Mouse (Mus musculus) kidney, postnatal 10 days (tissue): ENCODE results near the gene Slc38a2.
A peak's percentile ranks its signal among the peaks of the same experiment; 100 is the strongest.

Experiments
- DNase-seq: peaks from one replicate; pipeline ENCODE4 v3.0.0; 2021; ENCODE audit warnings: mixed read lengths

Slc38a2 gene

GRCm38 (mm10) chr15:96718466-96718865, 18.9 kb upstream of the Slc38a2 start:
- peak; percentile 51 for DNase-seq

- DNase-seq, result no peak
Observed at GRCm38 (mm10) chr15:96717181-96717580, 17.7 kb upstream of the Slc38a2 start.

GRCm38 (mm10) chr15:96716371-96716770, 16.8 kb upstream of the Slc38a2 start:
- no peak for DNase-seq

- DNase-seq, result no peak
Observed at GRCm38 (mm10) chr15:96715692-96716080, 16.2 kb upstream of the Slc38a2 start.

GRCm38 (mm10) chr15:96715079-96715691, 15.7 kb upstream of the Slc38a2 start:
- no peak for DNase-seq

- DNase-seq, result no peak
Observed at GRCm38 (mm10) chr15:96714676-96715016, 15.1 kb upstream of the Slc38a2 start.

- no peak for DNase-seq
Observed at GRCm38 (mm10) chr15:96713758-96714675, 14.5 kb upstream of the Slc38a2 start.

- no peak for DNase-seq
Observed at GRCm38 (mm10) chr15:96712338-96712737, 12.8 kb upstream of the Slc38a2 start.

GRCm38 (mm10) chr15:96711664-96712063, 12.1 kb upstream of the Slc38a2 start:
- DNase-seq, result no peak

GRCm38 (mm10) chr15:96710352-96711114, 11.0 kb upstream of the Slc38a2 start:
- peak; percentile 42 for DNase-seq

GRCm38 (mm10) chr15:96709491-96710351, 10.2 kb upstream of the Slc38a2 start:
- peak; percentile 99 for DNase-seq

GRCm38 (mm10) chr15:96708976-96709490, 9.5 kb upstream of the Slc38a2 start:
- peak; percentile 9 for DNase-seq

- no peak for DNase-seq
Observed at GRCm38 (mm10) chr15:96708428-96708827, 8.9 kb upstream of the Slc38a2 start.

- no peak for DNase-seq
Observed at GRCm38 (mm10) chr15:96707936-96708335, 8.4 kb upstream of the Slc38a2 start.

- no peak for DNase-seq
Observed at GRCm38 (mm10) chr15:96702466-96703031, 3.0 kb upstream of the Slc38a2 start.

GRCm38 (mm10) chr15:96700766-96701165, 1.2 kb upstream of the Slc38a2 start:
- DNase-seq, result no peak

GRCm38 (mm10) chr15:96698658-96699448, 677 bp downstream of the Slc38a2 start:
- peak; percentile 93 for DNase-seq

GRCm38 (mm10) chr15:96697901-96698657, 1.5 kb downstream of the Slc38a2 start:
- peak; percentile 53 for DNase-seq

GRCm38 (mm10) chr15:96696486-96697284, 2.8 kb downstream of the Slc38a2 start:
- no peak for DNase-seq
